Mouse (Mus musculus): ENCODE data around the gene Plekhj1.
A peak's percentile ranks its signal among the peaks of the same experiment; 100 is the strongest.
"Not testable (repeated sequence)": the region's sequence is repeated elsewhere in the genome, so short reads cannot be mapped to it uniquely, and the experiment has no call there.

The Plekhj1 gene

DNA sequence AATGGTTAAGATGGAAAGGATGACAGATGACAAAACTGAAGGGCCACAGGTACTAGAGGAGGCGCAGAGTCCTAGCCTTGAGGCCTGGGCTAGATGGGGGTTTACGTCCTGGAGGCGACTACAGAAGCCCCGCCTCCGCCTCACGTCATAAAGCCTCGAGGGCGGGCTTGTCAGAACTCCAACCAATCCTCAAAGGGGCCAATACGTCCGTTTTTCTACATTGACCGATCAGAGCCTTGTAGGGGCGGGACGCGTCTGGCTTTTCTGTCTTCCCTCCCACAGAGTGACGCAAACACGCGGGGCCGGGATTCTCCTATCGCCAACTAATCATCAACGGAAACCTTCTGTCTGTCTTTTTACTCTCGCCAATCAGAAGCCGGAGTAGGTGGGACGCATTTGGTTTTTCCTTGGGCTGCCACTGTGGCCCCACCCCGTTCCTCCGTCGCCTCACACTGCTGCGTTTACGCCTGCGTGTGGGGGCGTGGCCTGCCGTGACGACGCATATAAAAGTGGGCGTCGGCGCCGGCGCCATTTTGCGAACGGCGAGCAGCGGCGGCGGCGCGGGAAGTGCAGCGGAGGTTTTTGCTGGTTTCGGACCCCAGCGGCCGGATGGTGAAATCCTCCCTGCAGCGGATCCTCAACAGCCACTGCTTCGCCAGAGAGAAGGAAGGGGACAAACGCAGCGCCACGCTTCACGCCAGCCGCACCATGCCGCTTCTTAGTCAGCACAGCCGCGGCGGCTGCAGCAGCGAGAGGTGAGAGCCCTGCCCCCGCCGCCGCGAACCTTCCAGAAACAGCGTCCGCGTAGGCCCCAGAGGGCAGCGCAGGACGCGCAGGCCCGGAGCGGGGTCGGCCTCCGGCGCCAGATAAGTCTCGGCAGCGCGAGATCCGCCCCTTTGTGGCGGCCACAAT, 28.0 kb upstream of the Plekhj1 start, which contains the start of gene Oaz1:
Gene Oaz1 (plus strand): TSS at position 506 of the 912 bp plus-strand sequence.
- DNase-seq (ENCODE audit: inconsistent ontology term), result peak; percentile 99

DNA sequence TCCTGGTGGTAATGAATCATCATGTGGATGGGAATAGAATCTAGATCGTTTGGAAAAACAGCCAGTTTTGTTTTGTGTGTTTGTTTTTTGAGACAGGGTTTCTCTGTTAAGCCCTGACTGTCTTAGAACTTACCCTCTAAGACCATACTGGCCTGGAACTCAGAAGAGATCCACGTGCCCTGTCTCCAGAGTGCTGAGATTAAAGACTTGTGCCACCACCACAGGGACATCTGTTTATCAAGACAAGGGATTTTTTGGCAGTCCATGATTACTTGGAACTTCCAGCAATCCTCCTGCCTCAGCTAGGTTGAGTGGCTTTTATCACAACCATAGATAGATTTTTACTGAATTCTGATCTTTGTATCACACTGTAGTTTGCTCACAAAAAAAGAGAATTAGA, 26.4 kb upstream of the Plekhj1 start:
- no peak for DNase-seq (ENCODE audit: inconsistent ontology term)

DNA sequence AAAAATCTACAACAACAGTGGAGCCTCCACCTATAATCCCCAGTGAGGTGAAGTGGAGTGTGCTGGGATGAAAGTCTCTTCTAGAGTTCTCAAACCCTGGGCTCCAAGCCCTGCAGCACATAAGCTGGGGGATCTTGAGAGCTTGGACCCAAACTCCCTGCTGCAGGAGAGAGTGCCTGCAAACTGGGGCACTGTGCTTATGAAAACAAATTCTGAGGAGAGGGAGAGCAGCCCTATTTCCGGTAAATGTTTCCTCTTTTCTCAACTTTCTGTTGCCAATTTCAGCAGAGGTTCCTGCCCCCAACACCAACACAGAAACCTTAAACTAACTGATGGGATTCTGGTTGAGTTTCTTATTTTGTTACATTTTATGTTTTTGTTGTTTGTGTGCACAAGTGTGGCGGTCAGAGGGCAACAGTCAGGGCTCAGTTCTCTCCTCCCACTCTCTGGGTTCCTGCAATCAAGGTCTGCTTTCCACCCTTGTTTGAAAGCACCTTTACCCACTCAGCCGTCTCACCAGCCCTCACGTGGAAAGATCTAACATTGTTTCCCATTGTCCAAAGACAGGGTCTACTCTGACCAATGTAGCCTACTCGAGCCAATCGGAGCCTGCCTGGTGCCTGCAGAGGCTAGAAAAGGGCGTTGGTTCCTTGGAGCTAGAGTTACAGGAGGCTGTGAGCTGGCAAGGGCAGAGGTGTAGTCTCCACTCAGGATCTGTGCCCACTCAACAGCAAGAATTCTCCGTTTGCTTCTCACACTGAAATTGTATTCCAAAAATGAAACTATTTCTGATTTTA, 25.6 kb upstream of the Plekhj1 start:
- no peak for DNase-seq (ENCODE audit: inconsistent ontology term)

DNA sequence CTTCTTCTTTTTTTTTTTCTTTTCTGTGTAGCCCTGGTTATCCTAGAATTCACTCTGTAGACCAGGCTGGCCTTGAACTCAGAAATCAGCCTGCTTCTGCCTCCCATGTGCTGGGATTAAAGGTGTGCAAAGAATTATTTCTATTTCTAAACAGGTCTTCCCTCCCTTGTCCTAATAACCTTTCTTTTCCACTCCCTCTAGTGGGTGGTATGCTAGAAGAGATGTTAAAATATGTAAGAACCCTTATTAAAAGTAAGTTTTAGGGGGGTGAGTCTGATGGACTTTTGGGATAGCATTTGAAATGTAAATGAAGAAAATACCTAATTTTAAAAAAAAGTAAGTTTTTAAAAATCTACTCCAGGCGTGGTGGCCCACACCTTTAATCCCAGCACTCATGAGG, 24.9 kb upstream of the Plekhj1 start:
- no peak for DNase-seq (ENCODE audit: inconsistent ontology term)

DNA sequence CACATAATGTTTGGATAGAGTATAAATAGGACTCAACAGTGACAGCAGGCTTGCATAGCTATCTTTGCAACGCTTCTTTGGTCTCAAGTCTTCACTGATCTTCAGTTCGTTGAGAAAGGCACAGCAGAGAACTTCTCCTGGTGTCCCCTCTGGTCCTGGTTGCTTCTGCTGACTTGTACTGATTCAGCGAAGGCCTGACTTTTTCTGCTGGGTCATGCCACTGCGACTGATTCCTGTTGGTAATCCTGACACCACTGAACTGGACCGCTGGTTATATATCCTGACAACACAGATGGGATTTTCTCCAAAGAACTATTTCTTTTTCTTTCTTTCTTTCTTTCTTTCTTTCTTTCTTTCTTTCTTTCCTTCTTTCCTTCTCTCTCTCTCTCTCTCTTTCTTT, 24.1 kb upstream of the Plekhj1 start:
- no peak for DNase-seq (ENCODE audit: inconsistent ontology term)

DNA sequence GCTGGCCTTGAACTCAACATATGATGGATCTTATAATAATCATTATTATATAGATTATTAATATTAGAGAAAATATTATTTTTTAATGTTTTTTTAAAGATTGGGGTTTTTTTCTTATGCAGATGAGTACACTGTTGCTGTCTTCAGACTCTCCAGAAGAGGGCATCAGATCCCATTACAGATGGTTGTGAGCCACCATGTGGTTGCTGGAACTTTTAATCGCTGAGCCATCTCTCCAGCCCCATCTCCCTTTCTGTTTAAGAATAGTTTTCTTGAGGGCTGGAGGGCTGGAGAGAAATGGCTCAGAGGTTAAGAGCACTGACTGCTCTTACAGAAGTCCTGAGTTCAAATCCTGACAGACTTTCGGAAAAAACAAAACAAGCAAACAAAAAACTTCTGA, 23.6 kb upstream of the Plekhj1 start:
- DNase-seq (ENCODE audit: inconsistent ontology term), result no peak

DNA sequence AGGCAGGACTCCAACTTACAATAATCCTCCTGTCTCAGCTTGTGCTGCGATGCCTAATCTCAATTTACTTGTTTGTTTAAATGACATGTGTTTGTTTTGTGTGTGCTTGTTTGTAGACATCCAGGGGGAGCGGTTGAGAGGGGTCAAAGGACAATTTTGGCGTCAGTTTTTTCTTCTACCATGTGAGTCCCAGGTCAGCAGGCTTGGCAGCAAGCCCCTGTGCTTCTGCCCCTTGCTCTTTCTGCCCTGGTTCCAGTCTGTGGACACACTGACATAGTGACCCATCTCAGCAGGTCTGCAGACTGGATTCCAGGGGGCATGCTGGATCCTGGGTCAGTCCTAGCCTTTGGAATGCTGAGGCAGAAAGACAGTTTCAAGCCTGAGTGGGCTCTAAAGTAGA, 21.0 kb upstream of the Plekhj1 start:
- DNase-seq (ENCODE audit: inconsistent ontology term), result no peak

DNA sequence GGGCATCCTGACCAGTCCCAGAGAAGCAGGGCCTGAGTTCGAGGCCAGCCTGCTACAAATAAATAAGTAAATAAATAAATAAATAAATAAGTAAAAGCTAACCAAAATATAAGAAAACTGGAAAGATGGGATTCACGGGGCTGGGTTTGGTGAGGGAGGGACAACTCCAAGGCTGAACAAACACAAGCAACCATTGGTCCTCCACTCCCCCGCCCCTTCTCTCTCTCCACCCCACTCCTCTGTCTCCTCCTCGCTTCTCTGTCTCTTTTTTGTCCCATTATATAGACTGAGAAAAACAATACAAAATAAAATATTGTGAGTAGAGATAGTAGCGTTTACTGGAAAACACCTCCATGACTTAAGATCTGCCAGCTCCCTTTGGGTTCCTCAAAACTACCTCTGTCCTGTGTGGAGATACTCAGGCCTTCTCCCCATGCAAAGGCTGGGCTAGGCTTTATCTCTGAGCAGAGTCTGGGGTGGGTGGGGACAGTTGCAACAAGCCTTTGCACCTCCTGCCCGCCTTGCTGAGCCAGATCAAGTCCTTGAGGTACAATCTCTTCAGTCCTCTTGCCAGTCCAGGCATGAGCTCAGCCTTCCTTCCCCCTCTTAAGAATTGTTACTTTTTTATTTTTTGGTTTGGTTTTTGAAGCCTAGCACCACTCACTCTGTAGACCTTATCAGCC, 20.3 kb upstream of the Plekhj1 start:
- DNase-seq (ENCODE audit: inconsistent ontology term), result no peak

DNA sequence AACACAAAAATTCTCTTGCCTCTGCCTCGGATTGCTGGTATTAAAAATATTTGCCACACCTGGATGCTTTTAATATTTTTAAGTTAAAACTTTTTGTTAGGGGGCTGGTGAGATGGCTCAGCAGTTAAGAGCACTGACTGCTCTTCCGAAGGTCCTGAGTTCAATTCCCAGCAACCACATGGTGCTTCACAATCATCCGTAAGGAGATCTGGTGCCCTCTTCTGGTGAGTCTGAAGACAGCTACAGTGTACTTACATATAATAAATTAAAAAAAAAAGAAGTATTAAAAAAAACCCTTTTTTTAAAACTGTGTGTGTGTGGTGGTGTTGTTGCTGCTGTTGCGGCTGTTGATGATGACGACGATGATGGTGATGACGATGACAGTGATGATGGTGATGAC, 19.5 kb upstream of the Plekhj1 start:
- not testable (repeated sequence) for DNase-seq (ENCODE audit: inconsistent ontology term)

DNA sequence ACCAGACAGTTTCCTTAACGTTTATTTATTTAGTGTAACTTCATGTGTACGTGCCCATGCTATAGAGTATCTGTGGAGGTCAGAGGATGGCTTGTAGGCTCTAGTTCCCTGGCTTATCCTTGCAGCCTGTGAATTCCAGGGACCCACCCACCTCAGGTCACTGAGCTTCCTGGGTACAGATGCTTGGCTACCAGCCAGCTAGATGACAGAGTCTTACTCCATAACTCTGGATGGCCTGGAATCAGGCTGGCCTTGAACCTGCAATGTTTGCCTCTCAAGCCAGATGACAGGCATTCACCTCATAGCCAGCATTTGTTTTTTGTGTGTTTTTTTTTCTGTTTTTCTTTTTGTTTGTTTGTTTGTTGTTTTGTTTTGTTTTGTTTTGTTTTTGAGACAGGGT, 18.7 kb upstream of the Plekhj1 start:
- no peak for DNase-seq (ENCODE audit: inconsistent ontology term)

DNA sequence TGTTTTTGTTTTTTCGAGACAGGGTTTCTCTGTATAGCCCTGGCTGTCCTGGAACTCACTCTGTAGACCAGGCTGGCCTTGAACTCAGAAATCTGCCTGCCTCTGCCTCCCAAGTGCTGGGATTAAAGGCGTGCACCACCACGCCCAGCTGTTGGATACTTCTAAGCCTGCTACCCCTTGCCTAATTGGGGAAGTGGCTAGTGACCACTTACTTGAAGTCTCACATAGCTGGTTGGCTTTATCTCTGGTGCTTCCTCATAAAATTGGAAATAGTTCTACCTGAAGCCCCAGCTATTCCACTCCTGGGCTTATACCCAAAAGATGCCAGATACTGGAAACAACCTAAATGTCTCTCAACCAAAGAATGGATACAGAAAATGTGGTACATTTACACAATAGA, 17.9 kb upstream of the Plekhj1 start:
- DNase-seq (ENCODE audit: inconsistent ontology term), result not testable (repeated sequence)

DNA sequence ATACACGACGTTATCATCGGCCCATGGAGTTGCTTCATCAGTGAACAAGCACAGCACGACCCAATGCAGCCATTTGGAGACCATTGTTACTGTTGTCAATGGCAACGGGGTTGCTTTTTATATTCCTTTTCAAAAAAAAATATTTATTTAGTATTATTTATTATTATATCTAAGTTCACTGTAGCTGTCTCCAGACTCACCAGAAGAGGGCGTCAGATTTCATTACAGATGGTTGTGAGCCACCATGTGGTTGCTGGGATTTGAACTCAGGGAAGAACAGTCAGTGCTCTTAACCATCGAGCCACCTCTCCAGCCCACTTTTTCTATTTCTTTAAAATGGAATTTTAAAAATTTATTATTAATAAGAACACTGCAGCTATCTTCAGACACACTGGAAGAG, 16.4 kb upstream of the Plekhj1 start:
- no peak for DNase-seq (ENCODE audit: inconsistent ontology term)

DNA sequence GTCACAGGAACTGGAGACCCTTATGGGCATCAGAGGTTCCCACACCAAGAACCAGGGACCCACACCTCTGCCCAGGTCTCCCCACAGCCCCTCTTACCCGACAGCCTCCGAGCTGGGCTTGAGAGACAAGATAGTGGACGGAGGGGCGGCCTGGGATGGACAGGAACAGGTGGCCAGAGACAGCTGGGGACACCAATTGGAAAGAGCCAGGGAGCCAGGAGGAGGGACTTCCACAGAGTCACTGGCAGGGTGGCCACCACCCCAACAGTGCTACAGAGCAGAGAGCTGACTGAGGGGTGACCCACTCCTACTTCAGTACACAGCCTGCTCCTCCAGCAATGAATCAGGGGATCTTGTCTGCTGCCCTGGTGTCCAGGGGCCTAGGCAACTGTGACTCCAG, 14.9 kb upstream of the Plekhj1 start, which contains the start of gene Jsrp1:
Gene Jsrp1 (minus strand): TSS at position 133 of the 400 bp plus-strand sequence.
- DNase-seq (ENCODE audit: inconsistent ontology term), result no peak

DNA sequence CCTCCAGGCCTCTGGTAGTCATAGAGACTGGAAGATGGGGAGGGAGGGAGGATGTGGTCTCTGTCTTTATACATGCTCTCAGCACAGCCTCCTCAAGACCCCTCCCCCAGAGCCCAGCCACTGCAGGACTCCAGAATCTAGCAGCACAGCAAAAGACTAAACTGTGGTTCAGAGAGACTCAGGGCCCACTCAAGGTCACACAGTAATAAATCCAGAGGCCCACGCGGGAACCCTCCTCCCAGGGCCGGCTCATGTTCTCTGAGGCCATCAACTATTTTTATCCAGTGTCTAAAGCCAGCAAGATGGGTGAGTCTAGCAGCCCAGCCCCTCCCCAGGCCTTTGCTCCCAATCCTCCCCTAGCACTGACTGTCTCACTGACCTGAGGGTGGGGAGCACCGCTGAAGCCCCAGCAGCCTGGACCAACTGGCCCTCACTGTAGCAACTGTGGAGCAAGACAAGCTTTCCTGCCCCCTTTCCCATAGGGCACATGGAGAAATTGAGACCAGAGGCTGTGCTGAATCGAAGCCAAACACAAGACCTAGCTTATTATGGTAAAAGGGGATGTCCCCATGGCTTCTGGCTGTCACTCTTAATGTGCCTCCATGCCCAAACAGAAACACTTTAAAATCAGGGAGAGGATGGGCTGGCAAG, 14.1 kb upstream of the Plekhj1 start:
- no peak for DNase-seq (ENCODE audit: inconsistent ontology term)

DNA sequence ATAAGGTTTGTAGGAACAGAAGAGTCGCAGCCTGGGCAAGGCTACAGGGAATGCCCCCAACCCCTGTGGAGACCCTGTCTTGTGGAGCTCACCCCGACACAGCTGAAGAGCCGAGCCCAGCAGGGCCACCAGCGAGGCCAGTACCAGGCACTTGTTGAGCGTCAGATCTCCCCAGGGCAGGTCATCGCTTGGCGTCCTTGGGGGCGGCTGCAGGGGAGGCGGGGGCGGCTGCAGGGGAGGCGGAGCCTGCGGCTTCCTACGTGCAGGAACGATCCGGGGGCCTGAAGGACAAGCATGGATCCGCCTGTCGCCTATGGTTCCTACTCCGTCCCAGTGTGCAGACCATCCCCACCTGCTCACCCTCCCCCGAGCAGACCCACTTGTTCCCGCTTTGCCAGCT, 11.7 kb upstream of the Plekhj1 start:
- DNase-seq (ENCODE audit: inconsistent ontology term), result no peak

DNA sequence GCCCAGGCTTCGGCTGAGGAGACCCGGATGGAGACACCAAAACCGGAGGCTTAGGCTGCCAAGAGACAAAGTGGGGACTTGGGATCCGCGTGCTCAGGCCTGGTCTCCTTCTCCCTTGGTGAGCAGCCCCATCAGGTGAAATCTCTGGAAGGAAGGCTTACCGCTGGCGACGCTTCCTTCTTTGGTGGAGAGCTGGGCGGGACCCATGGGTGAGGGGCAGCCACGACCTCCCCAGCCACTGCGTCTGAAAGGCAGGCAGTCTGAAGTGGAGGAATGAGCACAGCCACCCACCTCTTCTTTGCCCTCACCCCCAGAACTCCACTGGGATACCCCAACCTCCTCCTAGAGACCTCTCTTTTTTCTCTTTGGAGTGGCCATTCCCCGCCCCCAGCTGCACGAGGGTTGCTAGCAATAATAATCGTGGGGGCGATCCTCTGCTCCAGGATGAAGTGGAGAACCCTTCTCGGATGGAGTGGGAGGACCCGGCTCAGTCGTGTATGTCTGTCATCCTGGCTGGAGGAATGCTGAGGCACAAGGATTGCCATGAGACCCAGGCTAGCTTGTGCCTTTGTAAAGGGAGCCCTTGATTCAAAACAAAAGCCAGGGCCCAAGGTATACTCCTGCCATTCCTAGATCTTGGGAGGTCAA, 10.7 kb upstream of the Plekhj1 start:
- DNase-seq (ENCODE audit: inconsistent ontology term), result no peak

DNA sequence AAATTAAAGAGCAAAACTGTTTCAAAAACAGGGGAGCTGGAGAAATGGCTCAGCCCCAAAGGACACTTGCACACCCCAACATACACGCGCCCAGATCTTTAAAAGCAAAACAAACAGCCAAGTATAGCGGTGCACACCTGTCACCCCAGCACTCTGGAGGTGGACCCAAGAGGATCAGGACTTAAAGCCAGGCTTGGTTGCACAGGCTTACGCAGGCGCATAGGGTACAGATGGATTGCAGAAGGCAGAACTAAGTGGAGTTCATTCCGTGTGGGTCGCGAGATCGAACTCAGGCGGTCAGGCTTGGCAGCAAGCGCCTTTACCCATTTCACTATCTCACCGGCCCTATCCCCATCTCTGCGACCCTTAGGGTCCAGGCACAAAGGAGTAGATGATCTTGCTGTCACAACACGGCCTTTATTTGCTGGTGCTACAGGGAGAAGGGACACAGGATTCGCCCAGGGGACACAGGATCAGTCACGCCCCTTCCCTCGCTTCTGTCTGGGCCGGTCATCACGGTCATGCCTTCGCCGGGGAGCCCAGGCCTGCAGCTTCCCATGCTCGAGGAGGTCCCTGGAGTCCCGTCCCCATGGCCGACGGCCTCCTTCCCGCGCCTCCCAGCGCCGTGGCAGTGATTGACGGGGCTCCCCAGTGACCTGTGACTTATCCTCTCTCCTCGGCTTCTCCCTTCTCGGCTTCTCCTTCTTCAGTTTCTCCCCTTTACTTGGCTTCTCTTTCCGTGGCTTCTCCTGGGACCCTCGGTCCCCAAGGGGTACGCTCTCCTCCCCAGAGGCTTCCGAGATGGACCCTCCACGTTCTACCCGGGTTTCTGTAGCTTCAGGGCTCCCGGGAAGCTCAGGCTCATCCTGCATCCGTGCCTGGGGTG, 9.9 kb upstream of the Plekhj1 start:
- no peak for DNase-seq (ENCODE audit: inconsistent ontology term)

DNA sequence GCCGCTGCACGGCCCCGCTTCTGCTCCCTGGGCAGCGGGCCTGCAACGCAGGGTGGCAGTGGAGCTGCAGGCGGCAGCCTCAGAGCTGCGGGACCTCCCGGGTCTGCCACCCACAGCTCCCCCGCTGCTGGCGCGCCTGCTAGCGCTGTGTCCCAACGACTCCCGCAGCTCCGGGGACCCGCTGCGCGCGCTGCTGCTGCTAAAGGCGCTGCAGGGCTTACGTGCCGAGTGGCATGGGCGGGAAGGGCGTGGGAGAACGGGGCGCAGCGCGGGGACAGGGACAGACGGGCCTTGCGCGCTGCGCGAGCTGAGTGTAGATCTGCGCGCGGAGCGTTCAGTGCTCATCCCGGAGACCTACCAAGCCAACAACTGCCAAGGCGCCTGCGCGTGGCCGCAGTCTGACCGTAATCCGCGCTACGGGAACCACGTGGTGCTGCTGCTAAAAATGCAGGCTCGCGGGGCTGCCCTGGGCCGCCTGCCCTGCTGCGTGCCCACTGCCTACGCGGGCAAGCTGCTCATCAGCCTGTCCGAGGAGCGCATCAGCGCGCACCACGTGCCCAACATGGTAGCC, 8.7 kb upstream of the Plekhj1 start:
- DNase-seq (ENCODE audit: inconsistent ontology term), result peak; percentile 79

DNA sequence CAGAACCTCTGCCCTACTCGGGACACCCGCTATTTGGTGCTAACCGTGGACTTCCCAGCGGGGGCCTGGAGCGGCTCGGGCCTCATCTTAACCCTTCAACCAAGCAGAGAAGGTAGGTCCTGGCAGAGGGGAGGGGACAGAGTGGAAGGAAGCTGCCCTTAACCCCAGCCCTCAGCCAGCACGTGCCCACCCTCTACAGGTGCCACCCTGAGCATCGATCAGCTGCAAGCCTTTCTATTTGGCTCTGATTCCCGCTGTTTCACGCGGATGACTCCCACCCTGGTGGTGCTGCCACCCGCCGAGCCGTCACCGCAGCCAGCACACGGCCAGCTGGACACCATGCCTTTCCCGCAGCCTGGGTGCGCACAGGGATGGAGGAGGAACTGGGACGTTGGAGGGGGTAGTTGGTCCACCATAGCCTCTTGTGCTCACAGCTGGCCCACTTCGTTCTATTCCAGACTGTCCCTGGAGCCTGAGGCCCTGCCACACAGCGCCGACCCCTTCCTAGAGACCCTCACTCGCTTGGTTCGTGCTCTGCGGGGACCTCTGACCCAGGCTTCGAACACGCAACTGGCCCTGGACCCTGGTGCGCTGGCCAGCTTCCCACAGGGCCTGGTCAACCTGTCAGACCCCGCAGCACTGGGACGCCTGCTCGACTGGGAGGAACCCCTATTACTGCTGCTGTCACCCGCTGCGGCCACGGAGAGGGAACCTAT, 8.1 kb upstream of the Plekhj1 start:
- DNase-seq (ENCODE audit: inconsistent ontology term), result no peak
